In the genomic region with DNA sequence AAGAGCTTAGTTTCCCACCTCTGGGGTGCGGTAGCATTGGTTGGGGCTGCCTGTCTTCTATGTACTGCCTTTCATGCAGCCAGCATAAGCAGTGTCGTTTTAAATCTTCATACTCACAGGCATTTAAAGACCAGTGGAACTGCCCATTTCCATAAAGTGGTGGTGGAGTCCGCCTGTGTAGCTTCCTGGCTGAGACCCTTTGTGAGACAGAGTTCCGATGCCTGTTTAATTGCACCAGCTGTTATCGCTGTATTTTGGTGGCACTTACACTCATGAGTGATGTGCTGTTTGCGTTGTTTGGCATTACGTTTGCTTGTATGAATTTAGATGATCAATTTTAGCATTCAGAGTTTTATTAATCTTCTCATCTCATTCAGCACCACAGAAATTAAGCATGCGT, we compare ENCODE assay signal across 29 mouse cellular contexts. TPM values are rescaled to one million over a fixed set of nuclear protein-coding genes. Genes with fewer than 3 reads are reported as not detected.
DNase-seq lines count a peak whose midpoint lies in the region; ATAC-seq and TF ChIP-seq lines count a peak whose summit lies in the region.
"Had no signal": no experiment of that assay in that cellular context is flagged by ENCODE, and none has a peak within 500 bp of the region (broad histone marks: within the 10 kb centered on the region; RNA-seq: fewer than 3 reads in every experiment).

No protein-coding gene starts in this region.

- H3K4me3 ChIP-seq in heart, embryonic 15.5 days, result no peak overlapping the region
- H3K4me3 ChIP-seq in forebrain, embryonic 14.5 days (ENCODE audit: low read depth, low read length), result no peak overlapping the region
- no peak overlapping the region for H3K4me3 ChIP-seq in liver, embryonic 14.5 days (ENCODE audit: insufficient read depth in 1 of 2, low read depth in 2 of 2, low read length in 2 of 2)
- H3K4me3 ChIP-seq: embryonic facial prominence, embryonic 12.5 days; hindbrain, embryonic 10.5 days; hindbrain, embryonic 15.5 days; kidney, embryonic 15.5 days; left cerebral cortex, adult 2 months; limb, embryonic 12.5 days; megakaryocyte, embryonic 14.5 days; midbrain, embryonic 12.5 days; myocyte; neural tube, embryonic 13.5 days had no signal

- no peak overlapping the region for H3K9ac ChIP-seq in heart, embryonic 15.5 days
- H3K9ac ChIP-seq in forebrain, embryonic 14.5 days (ENCODE audit: low read length), result no peak overlapping the region
- no peak overlapping the region for H3K9ac ChIP-seq in liver, embryonic 14.5 days (replicated peaks)
- H3K9ac ChIP-seq: embryonic facial prominence, embryonic 12.5 days; hindbrain, embryonic 15.5 days; kidney, embryonic 15.5 days; limb, embryonic 12.5 days; midbrain, embryonic 12.5 days; neural tube, embryonic 13.5 days had no signal

- H3K27me3 ChIP-seq in heart, embryonic 15.5 days, result no peaks in the 10 kb centered on the region
- no peaks in the 10 kb centered on the region for H3K27me3 ChIP-seq in forebrain, embryonic 14.5 days (replicated peaks; ENCODE audit: control insufficient read depth, insufficient read depth, low read length)
- H3K27me3 ChIP-seq in liver, embryonic 14.5 days (ENCODE audit: control insufficient read depth, insufficient read depth, low read length), result no peaks in the 10 kb centered on the region
- H3K27me3 ChIP-seq: embryonic facial prominence, embryonic 12.5 days; hindbrain, embryonic 15.5 days; kidney, embryonic 15.5 days; limb, embryonic 12.5 days; megakaryocyte, embryonic 14.5 days; midbrain, embryonic 12.5 days; neural tube, embryonic 13.5 days had no signal

- H3K9me3 ChIP-seq in heart, embryonic 15.5 days (replicated peaks), result no peaks in the 10 kb centered on the region
- H3K9me3 ChIP-seq in forebrain, embryonic 14.5 days (replicated peaks; ENCODE audit: control insufficient read depth, low read length), result no peaks in the 10 kb centered on the region
- H3K9me3 ChIP-seq in liver, embryonic 14.5 days (ENCODE audit: control insufficient read depth, low read length), result no peaks in the 10 kb centered on the region
- H3K9me3 ChIP-seq: embryonic facial prominence, embryonic 12.5 days; hindbrain, embryonic 10.5 days; hindbrain, embryonic 15.5 days; kidney, embryonic 15.5 days; limb, embryonic 12.5 days; megakaryocyte, embryonic 14.5 days; midbrain, embryonic 12.5 days; neural tube, embryonic 13.5 days had no signal

- H3K36me3 ChIP-seq in heart, embryonic 15.5 days, result no peaks in the 10 kb centered on the region
- no peaks in the 10 kb centered on the region for H3K36me3 ChIP-seq in forebrain, embryonic 14.5 days (ENCODE audit: control insufficient read depth, insufficient read depth, low read length)
- no peaks in the 10 kb centered on the region for H3K36me3 ChIP-seq in liver, embryonic 14.5 days (replicated peaks; ENCODE audit: control insufficient read depth, insufficient read depth, low read depth)
- H3K36me3 ChIP-seq: embryonic facial prominence, embryonic 12.5 days; hindbrain, embryonic 10.5 days; hindbrain, embryonic 15.5 days; kidney, embryonic 15.5 days; limb, embryonic 12.5 days; midbrain, embryonic 12.5 days; neural tube, embryonic 13.5 days had no signal

- no peak for TF ChIP-seq CTCF in brain, embryonic 14.5 days (IDR thresholded peaks at IDR 0.05; ENCODE audit: borderline replicate concordance, extremely low read depth, insufficient read depth, insufficient read length)
- TF ChIP-seq CTCF in liver, embryonic 14.5 days (IDR thresholded peaks at IDR 0.05; ENCODE audit: low read depth), result no peak

- no peak for ATAC-seq in heart, embryonic 15.5 days (replicated peaks; ENCODE audit: insufficient number of reproducible peaks, insufficient read depth, low FRiP score, low read depth)
- no peak for ATAC-seq in forebrain, embryonic 14.5 days
- no peak for ATAC-seq in liver, embryonic 14.5 days (ENCODE audit: insufficient read depth)
- ATAC-seq: inflammation-experienced regulatory T-cells, adult 6 months had no signal

- peaks cover 16% of the 10 kb centered on the region for H3K4me1 ChIP-seq in heart, embryonic 15.5 days (replicated peaks)
- H3K4me1 ChIP-seq in forebrain, embryonic 14.5 days (ENCODE audit: control insufficient read depth, insufficient read depth, low read length), result 0 out of 2 replicates have a peak, but pooled peaks cover 2% of the 10 kb centered on the region
- peaks cover 37 to 43% of the 10 kb centered on the region in 2 experiments for H3K4me1 ChIP-seq in liver, embryonic 14.5 days (replicated peaks; ENCODE audit: control insufficient read depth in 2 of 2, insufficient read depth in 2 of 2, low read length in 1 of 2)
- H3K4me1 ChIP-seq: hindbrain, embryonic 10.5 days; kidney, embryonic 15.5 days; megakaryocyte, embryonic 14.5 days; midbrain, embryonic 12.5 days had no signal

- no peak for DNase-seq in heart, adult 8-10 months (ENCODE audit: low spot score)
- DNase-seq in brain, embryonic 14.5 days (ENCODE audit: low read depth), result peak; percentile 49
- peak; percentile 34 for DNase-seq in forebrain, embryonic 14.5 days (ENCODE audit: low spot score)
- DNase-seq in liver, embryonic 14.5 days (ENCODE audit: low read depth in 3 of 3, low spot score in 3 of 3), result no peak
- DNase-seq in layer of hippocampus, adult 8-10 months (ENCODE audit: low spot score in 2 of 2), result no peak
- DNase-seq: adrenal gland, adult 2 months; adrenal gland, postnatal 36 days; B cell, adult 2 months; cerebellum, adult 9-11 months; embryo, embryonic 11 days; gastrocnemius, postnatal 14 days; heart, postnatal 10 days; kidney, adult 11 months; kidney, postnatal 25 days; lung, postnatal 4 days; right cerebral cortex, postnatal 14 days had no signal

- H3K4me2 ChIP-seq in heart, embryonic 15.5 days, result no peak overlapping the region
- H3K4me2 ChIP-seq in forebrain, embryonic 14.5 days (ENCODE audit: low read length), result no peak overlapping the region
- H3K4me2 ChIP-seq in liver, embryonic 14.5 days (ENCODE audit: low read depth), result peak overlapping the region; percentile 32
- H3K4me2 ChIP-seq: embryonic facial prominence, embryonic 12.5 days; heart, embryonic 11.5 days; hindbrain, embryonic 15.5 days; kidney, embryonic 15.5 days; limb, embryonic 12.5 days; midbrain, embryonic 12.5 days; neural tube, embryonic 13.5 days had no signal

- TF ChIP-seq POLR2A in brain, embryonic 14.5 days (IDR thresholded peaks at IDR 0.05; ENCODE audit: borderline replicate concordance, extremely low read depth, insufficient read depth, insufficient read length, poor library complexity, severe bottlenecking), result no peak

- no peak for TF ChIP-seq EP300 in liver, embryonic 14.5 days (IDR thresholded peaks at IDR 0.05; ENCODE audit: low read depth)

- 66% methylated on average over 8 of the region's 8 CpGs for WGBS in heart, embryonic 15.5 days
- WGBS in forebrain, embryonic 14.5 days, result 73% methylated on average over 8 of the region's 8 CpGs
- WGBS in liver, embryonic 14.5 days (ENCODE audit: insufficient replicate concordance), result 71% methylated on average over 8 of the region's 8 CpGs

- peak overlapping the region; percentile 70; the same call in 1 of the 2 replicates for H3K27ac ChIP-seq in heart, embryonic 15.5 days
- H3K27ac ChIP-seq in forebrain, embryonic 14.5 days (ENCODE audit: low read depth, low read length), result no peak overlapping the region
- peak overlapping the region; percentile 41 for H3K27ac ChIP-seq in liver, embryonic 14.5 days
- H3K27ac ChIP-seq: embryonic facial prominence, embryonic 12.5 days; hindbrain, embryonic 10.5 days; hindbrain, embryonic 15.5 days; kidney, embryonic 15.5 days; limb, embryonic 12.5 days; midbrain, embryonic 12.5 days; neural tube, embryonic 13.5 days had no signal

RNA-seq across cellular contexts. Expression of a gene that starts 24.9 kb away (rescaled TPM):
- 8.5 and 9.4 TPM in 2 replicates for polyA plus RNA-seq in heart, embryonic 15.5 days (2015; fragmentation: Nextera tagmentation; extraction: Ambion mirVana)
- 10 to 100 TPM; 27.1 to 35.0 (median 31.1) TPM for total RNA-seq in heart, adult 8-10 months (2022)
- 13.4 and 21.4 TPM in 2 replicates for polyA plus RNA-seq in brain, embryonic 14.5 days (2012; rRNA removed)
- 16.5 and 20.7 TPM in 2 replicates for polyA plus RNA-seq in forebrain, embryonic 14.5 days (2014; fragmentation: Nextera tagmentation; extraction: Ambion mirVana)
- polyA plus RNA-seq in liver, embryonic 14.5 days (2012; rRNA removed), result 1.9 and 2.4 TPM in 2 replicates
- 3.7 and 5.6 TPM in 2 replicates for polyA plus RNA-seq in liver, embryonic 14.5 days (2014; fragmentation: Nextera tagmentation; extraction: Ambion mirVana)
- total RNA-seq in layer of hippocampus, adult 8-10 months (2022), result 10 to 100 TPM; 49.6 to 54.8 (median 52.7) TPM

Comparison
In these comparisons a context has a peak if more than half of its experiments do, and no peak if none do; other contexts are left out.
1. DNase-seq: peak in brain, embryonic 14.5 days (single experiment) and forebrain, embryonic 14.5 days (single experiment); none in heart, adult 8-10 months (single experiment), liver, embryonic 14.5 days (0 of 3) and layer of hippocampus, adult 8-10 months (0 of 2).